Mouse (Mus musculus): ENCODE measurements at regions not wholly inside any gene's neighbourhood (a gene's known extent, or its start where the extent isn't known, plus 50 kb on each side); places are given as distances from the start of the nearest gene placed in this dataset.

DNA sequence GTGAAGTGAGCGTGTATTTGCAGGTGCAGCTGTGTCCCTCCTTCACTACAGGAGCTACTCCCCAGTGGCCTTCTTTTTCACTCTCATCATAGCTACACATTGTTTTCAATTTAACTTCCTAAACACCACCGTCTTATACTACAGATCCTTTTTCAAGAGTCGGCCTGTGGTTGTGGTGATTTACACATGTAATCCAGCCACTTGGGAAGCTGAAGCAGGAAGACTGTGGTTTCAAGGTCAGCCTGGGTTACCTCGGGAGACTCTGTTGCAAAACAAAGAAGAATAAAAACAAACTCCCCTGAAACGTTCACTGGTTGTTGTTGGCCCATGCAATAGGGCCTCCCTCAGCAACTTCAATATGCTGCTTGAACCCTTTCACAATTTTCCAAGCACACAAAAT is 153.8 kb upstream of the Kcnh8 start:
- TF ChIP-seq CTCF (IDR thresholded peaks at IDR 0.05; ENCODE audit: borderline replicate concordance, control insufficient read depth, extremely low read depth, insufficient read depth, low read length, poor library complexity): no peak
- 4% methylated on average over 5 of the region's 5 CpGs for WGBS
- H3K27ac ChIP-seq (ENCODE audit: control insufficient read depth, insufficient read depth, low read length): peak overlapping the region; percentile 75
- peaks cover 15% of the 10 kb centered on the region for H3K4me1 ChIP-seq (replicated peaks; ENCODE audit: control insufficient read depth, insufficient read depth, low read length)
- H3K4me3 ChIP-seq (ENCODE audit: control insufficient read depth, insufficient read depth, low read length): no peak overlapping the region
- DNase-seq: peak; percentile 40
- H3K36me3 ChIP-seq (ENCODE audit: control insufficient read depth, insufficient read depth, low read length): no peaks in the 10 kb centered on the region
- H3K27me3 ChIP-seq (ENCODE audit: control insufficient read depth, insufficient read depth, low read length): no peaks in the 10 kb centered on the region

DNA sequence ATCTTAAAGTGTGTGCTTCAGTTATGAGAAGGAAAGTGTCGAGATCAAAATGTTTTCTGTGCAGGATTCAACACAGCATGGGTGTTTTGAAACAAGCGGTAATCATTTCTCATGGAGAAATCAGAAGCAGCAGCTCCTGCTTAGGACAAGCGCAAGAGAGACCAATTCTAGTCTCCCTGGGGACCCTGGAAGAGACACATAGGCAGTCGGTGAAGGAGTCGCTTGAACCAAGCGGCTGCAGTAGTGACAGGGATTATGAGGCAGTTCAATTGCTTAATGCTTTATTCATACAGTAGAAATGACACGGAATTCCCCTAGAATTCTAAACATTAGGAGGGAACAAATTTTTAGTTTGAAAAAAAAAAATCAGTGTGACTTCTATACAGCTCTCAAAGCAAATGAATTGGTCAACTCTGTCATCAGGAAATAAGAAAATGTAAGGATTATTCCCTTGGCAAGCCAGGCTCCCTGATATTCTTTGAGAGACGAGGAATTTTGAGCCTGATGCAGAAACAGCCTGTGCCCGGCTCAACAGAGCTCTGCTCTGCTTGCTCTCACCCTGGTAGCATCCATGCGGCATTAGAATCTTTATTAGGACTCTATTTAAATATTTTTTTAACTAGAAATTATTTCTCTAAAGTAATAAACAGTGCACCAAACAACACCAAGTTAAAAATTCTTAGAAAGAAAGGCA is 143.1 kb upstream of the Kcnh8 start:
- Histone ChIP-seq H3K4me3 (ENCODE audit: control insufficient read depth, insufficient read depth, low read length) (no peak overlapping the region), H3K27ac (ENCODE audit: control insufficient read depth, insufficient read depth, low read length) (peak overlapping the region; percentile 90), H3K4me1 (replicated peaks; ENCODE audit: control insufficient read depth, insufficient read depth, low read length) (peaks cover 33% of the 10 kb centered on the region), H3K36me3 (ENCODE audit: control insufficient read depth, insufficient read depth, low read length) (no peaks in the 10 kb centered on the region), H3K27me3 (ENCODE audit: control insufficient read depth, insufficient read depth, low read length) (no peaks in the 10 kb centered on the region)
- DNase-seq: no peak
- TF ChIP-seq CTCF (IDR thresholded peaks at IDR 0.05; ENCODE audit: borderline replicate concordance, control insufficient read depth, extremely low read depth, insufficient read depth, low read length, poor library complexity) (no peak), POLR2A (IDR thresholded peaks at IDR 0.05; ENCODE audit: control insufficient read depth, extremely low read depth, insufficient read depth, low read length, poor library complexity) (no peak)
- 87% methylated on average over 10 of the region's 10 CpGs for whole genome bisulfite sequencing

DNA sequence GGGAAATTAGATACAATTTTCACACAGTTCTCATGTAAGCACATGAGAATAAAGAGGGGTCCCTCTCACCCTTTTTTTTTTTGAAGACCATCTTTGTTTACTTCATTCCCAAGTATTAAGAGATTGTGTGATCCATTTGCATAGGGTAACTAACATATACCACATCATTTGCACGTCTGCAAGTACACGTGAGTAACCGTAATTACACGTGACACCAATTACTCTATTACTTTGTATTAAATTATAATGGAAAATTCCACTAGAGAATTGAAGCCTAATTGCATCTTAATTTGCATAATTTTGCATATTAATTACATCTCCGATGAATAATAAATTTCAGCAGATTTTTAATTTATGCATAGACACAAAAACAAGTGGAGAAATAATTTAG is 142.5 kb upstream of the Kcnh8 start:
- no peak for DNase-seq
- Histone ChIP-seq H3K36me3 (ENCODE audit: control insufficient read depth, insufficient read depth, low read length) (no peaks in the 10 kb centered on the region), H3K27me3 (ENCODE audit: control insufficient read depth, insufficient read depth, low read length) (no peaks in the 10 kb centered on the region), H3K4me1 (replicated peaks; ENCODE audit: control insufficient read depth, insufficient read depth, low read length) (peaks cover 33% of the 10 kb centered on the region), H3K4me3 (ENCODE audit: control insufficient read depth, insufficient read depth, low read length) (no peak overlapping the region), H3K27ac (ENCODE audit: control insufficient read depth, insufficient read depth, low read length) (no peak overlapping the region)
- no peak for TF ChIP-seq POLR2A (IDR thresholded peaks at IDR 0.05; ENCODE audit: control insufficient read depth, extremely low read depth, insufficient read depth, low read length, poor library complexity)
- 96% methylated on average over 5 of the region's 5 CpGs for WGBS

DNA sequence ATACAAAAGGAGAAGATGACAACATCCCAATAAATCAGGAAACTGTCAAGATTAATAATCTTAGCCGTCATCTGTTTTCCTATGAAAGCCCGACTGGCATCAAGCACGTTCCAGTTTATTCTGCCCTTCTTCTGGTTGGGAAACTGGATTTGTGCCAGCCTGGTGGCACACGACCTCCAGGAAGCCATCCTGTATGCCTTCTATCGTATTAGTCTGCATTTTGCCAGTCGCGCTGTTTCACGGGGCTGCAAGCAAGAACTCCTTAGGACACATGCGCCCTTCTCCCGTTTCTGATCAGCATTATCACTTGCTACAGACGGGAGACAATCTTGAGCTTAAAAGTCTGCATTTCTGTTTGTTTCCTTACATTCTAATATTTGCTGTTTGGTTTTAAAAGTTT is 141.2 kb upstream of the Kcnh8 start:
- Histone ChIP-seq H3K4me1 (replicated peaks; ENCODE audit: control insufficient read depth, insufficient read depth, low read length) (peaks cover 33% of the 10 kb centered on the region), H3K27me3 (ENCODE audit: control insufficient read depth, insufficient read depth, low read length) (no peaks in the 10 kb centered on the region), H3K4me3 (ENCODE audit: control insufficient read depth, insufficient read depth, low read length) (no peak overlapping the region), H3K27ac (ENCODE audit: control insufficient read depth, insufficient read depth, low read length) (peak overlapping the region; percentile 99), H3K36me3 (ENCODE audit: control insufficient read depth, insufficient read depth, low read length) (no peaks in the 10 kb centered on the region)
- TF ChIP-seq CTCF (IDR thresholded peaks at IDR 0.05; ENCODE audit: borderline replicate concordance, control insufficient read depth, extremely low read depth, insufficient read depth, low read length, poor library complexity): no peak
- no peak for TF ChIP-seq POLR2A (IDR thresholded peaks at IDR 0.05; ENCODE audit: control insufficient read depth, extremely low read depth, insufficient read depth, low read length, poor library complexity)
- WGBS: 70% methylated on average over 11 of the region's 11 CpGs
- peak; percentile 52 for DNase-seq

DNA sequence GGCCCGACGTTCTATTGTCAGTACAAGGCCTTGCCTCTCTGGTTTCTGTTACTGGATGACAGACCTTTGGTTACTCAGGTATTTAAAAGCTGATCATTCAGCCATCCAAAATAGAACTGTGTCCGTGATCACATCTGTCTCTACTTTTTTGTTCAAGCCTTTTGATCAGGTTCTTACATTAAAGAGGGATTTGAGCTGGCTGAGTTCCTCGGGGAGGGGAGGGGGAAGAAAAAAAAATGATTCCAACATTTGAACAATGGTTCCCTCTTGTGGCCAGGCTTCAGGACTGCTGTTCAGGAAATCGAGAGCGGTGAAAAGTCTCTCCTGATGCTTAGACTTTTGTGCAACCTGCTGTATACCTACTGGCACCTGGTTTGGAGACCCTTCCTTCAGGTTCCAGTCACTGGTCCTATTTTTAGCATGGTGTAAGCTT is 140.8 kb upstream of the Kcnh8 start:
- Histone ChIP-seq H3K27me3 (ENCODE audit: control insufficient read depth, insufficient read depth, low read length) (no peaks in the 10 kb centered on the region), H3K36me3 (ENCODE audit: control insufficient read depth, insufficient read depth, low read length) (no peaks in the 10 kb centered on the region), H3K4me3 (ENCODE audit: control insufficient read depth, insufficient read depth, low read length) (no peak overlapping the region), H3K27ac (ENCODE audit: control insufficient read depth, insufficient read depth, low read length) (peak overlapping the region; percentile 99; the same call in 1 of the 2 replicates), H3K4me1 (replicated peaks; ENCODE audit: control insufficient read depth, insufficient read depth, low read length) (peaks cover 28% of the 10 kb centered on the region)
- WGBS: 11% methylated on average over 6 of the region's 6 CpGs
- peak; percentile 85 for DNase-seq
- TF ChIP-seq CTCF (IDR thresholded peaks at IDR 0.05; ENCODE audit: borderline replicate concordance, control insufficient read depth, extremely low read depth, insufficient read depth, low read length, poor library complexity) (no peak), POLR2A (IDR thresholded peaks at IDR 0.05; ENCODE audit: control insufficient read depth, extremely low read depth, insufficient read depth, low read length, poor library complexity) (no peak)

DNA sequence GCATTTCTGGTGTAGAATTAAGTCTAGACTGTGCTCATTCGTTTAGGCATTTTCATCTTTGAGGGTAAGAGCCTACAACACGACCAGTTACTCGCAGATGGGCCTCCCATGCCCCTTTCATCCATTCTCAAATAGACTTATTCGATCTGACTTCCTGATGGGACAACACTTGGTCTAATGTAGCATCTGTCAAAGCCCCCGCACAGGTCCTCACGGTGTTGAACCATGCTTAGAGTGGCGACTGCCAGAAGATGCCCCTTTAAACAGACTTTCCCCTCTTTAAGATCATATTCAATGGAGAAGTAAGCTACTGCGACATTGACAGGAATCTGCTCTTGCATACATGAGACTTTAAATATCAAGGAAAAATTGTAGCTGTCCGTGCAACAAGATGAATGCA is 140.1 kb upstream of the Kcnh8 start:
- peak overlapping the region; percentile 91 for H3K27ac ChIP-seq (ENCODE audit: control insufficient read depth, insufficient read depth, low read length)
- no peaks in the 10 kb centered on the region for H3K36me3 ChIP-seq (ENCODE audit: control insufficient read depth, insufficient read depth, low read length)
- DNase-seq: peak; percentile 51
- TF ChIP-seq CTCF (IDR thresholded peaks at IDR 0.05; ENCODE audit: borderline replicate concordance, control insufficient read depth, extremely low read depth, insufficient read depth, low read length, poor library complexity) (no peak), POLR2A (IDR thresholded peaks at IDR 0.05; ENCODE audit: control insufficient read depth, extremely low read depth, insufficient read depth, low read length, poor library complexity) (no peak)
- no peak overlapping the region for H3K4me3 ChIP-seq (ENCODE audit: control insufficient read depth, insufficient read depth, low read length)
- no peaks in the 10 kb centered on the region for H3K27me3 ChIP-seq (ENCODE audit: control insufficient read depth, insufficient read depth, low read length)
- H3K4me1 ChIP-seq (replicated peaks; ENCODE audit: control insufficient read depth, insufficient read depth, low read length): peaks cover 28% of the 10 kb centered on the region
- WGBS: 60% methylated on average over 9 of the region's 9 CpGs

DNA sequence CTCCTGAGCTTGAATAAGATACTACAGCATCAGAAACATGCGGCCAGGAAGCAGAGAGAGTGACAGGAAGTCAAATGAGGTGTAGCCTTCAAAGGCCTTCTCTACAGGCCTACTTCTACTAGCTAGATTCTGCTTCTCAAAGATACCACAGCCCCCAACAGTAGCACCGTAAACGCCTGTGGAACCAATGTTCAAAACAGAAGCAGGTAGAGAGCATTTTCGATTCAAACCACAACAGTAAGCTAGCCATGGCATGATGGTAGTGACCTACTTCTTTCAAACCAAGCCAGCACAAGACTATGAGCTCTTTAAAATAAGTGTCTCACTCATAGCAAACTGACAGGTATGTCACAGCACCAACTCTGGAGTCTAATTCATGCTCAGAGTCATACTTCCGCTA is 134.0 kb upstream of the Kcnh8 start:
- no peaks in the 10 kb centered on the region for H3K27me3 ChIP-seq (ENCODE audit: control insufficient read depth, insufficient read depth, low read length)
- 14% methylated on average over 5 of the region's 5 CpGs for WGBS
- peak overlapping the region; percentile 100 for H3K27ac ChIP-seq (ENCODE audit: control insufficient read depth, insufficient read depth, low read length)
- DNase-seq: peak; percentile 72
- no peak overlapping the region for H3K4me3 ChIP-seq (ENCODE audit: control insufficient read depth, insufficient read depth, low read length)
- H3K36me3 ChIP-seq (ENCODE audit: control insufficient read depth, insufficient read depth, low read length): no peaks in the 10 kb centered on the region
- no peak for TF ChIP-seq POLR2A (IDR thresholded peaks at IDR 0.05; ENCODE audit: control insufficient read depth, extremely low read depth, insufficient read depth, low read length, poor library complexity)
- TF ChIP-seq CTCF (IDR thresholded peaks at IDR 0.05; ENCODE audit: borderline replicate concordance, control insufficient read depth, extremely low read depth, insufficient read depth, low read length, poor library complexity): no peak
- H3K4me1 ChIP-seq (replicated peaks; ENCODE audit: control insufficient read depth, insufficient read depth, low read length): peaks cover 12% of the 10 kb centered on the region
